ENCODE assay signal across 27 mouse cellular contexts in genomic region chr19:7246021-7246420, GRCm38 (mm10). TPM values are rescaled to one million over a fixed set of nuclear protein-coding genes. Genes with fewer than 3 reads are reported as not detected.
DNase-seq lines count a peak whose midpoint lies in the region; ATAC-seq and TF ChIP-seq lines count a peak whose summit lies in the region.
"Had no signal": no experiment of that assay in that cellular context is flagged by ENCODE, and none has a peak within 500 bp of the region (broad histone marks: within the 10 kb centered on the region; RNA-seq: fewer than 3 reads in every experiment).

No protein-coding gene starts in this region.

- no peak overlapping the region for H3K4me2 ChIP-seq in liver, embryonic 11.5 days
- no peak overlapping the region for H3K4me2 ChIP-seq in stomach, postnatal 0 days (replicated peaks; ENCODE audit: low read depth)
- H3K4me2 ChIP-seq: embryonic facial prominence, embryonic 13.5 days; heart, embryonic 12.5 days; hindbrain, embryonic 12.5 days; limb, embryonic 12.5 days; liver, embryonic 15.5 days; midbrain, embryonic 12.5 days had no signal

- H3K27me3 ChIP-seq in liver, embryonic 11.5 days (replicated peaks; ENCODE audit: control insufficient read depth, insufficient read depth, low read length) = no peaks in the 10 kb centered on the region
- no peaks in the 10 kb centered on the region for H3K27me3 ChIP-seq in stomach, postnatal 0 days (ENCODE audit: control insufficient read depth, insufficient read depth, low read length)
- H3K27me3 ChIP-seq: embryonic facial prominence, embryonic 13.5 days; heart, embryonic 12.5 days; limb, embryonic 12.5 days had no signal

- no peak overlapping the region for H3K4me3 ChIP-seq in ES-E14 (ENCODE audit: insufficient read depth in 1 of 2, low read depth in 1 of 2, low read length in 2 of 2, poor library complexity in 1 of 2, severe bottlenecking in 1 of 2)
- no peak overlapping the region for H3K4me3 ChIP-seq in liver, embryonic 11.5 days (ENCODE audit: low read depth, low read length)
- H3K4me3 ChIP-seq in stomach, postnatal 0 days (ENCODE audit: low read depth, low read length) = no peak overlapping the region
- H3K4me3 ChIP-seq: embryonic facial prominence, embryonic 13.5 days; heart, embryonic 12.5 days; hindbrain, embryonic 12.5 days; limb, embryonic 12.5 days; liver, embryonic 15.5 days; midbrain, embryonic 12.5 days had no signal

- no peak overlapping the region for H3K9ac ChIP-seq in ES-E14 (ENCODE audit: insufficient read depth, low read depth, low read length, poor library complexity, severe bottlenecking)
- H3K9ac ChIP-seq in liver, embryonic 11.5 days (ENCODE audit: low read depth, low read length) = no peak overlapping the region
- no peak overlapping the region for H3K9ac ChIP-seq in stomach, postnatal 0 days (ENCODE audit: low read length)
- H3K9ac ChIP-seq: embryonic facial prominence, embryonic 13.5 days; heart, embryonic 12.5 days; hindbrain, embryonic 12.5 days; limb, embryonic 12.5 days; liver, embryonic 15.5 days; midbrain, embryonic 12.5 days had no signal

- WGBS in liver, embryonic 11.5 days = 60% methylated on average over 3 of the region's 3 CpGs
- 62% methylated on average over 3 of the region's 3 CpGs for WGBS in stomach, postnatal 0 days

- TF ChIP-seq CTCF in stomach, postnatal 0 days (IDR thresholded peaks at IDR 0.05; ENCODE audit: low read depth) = no peak

- peaks cover 0 to 6% of the 10 kb centered on the region in 2 experiments; a peak in 2 of 4 replicates for H3K4me1 ChIP-seq in ES-E14 (ENCODE audit: control insufficient read depth in 2 of 2, insufficient read depth in 2 of 2, low read length in 2 of 2, poor library complexity in 1 of 2)
- peaks cover 3% of the 10 kb centered on the region; the same call in 1 of the 2 replicates for H3K4me1 ChIP-seq in liver, embryonic 11.5 days (replicated peaks; ENCODE audit: control insufficient read depth, insufficient read depth, low read length)
- no peaks in the 10 kb centered on the region for H3K4me1 ChIP-seq in stomach, postnatal 0 days (replicated peaks; ENCODE audit: control insufficient read depth, insufficient read depth)

- in situ Hi-C loops in ES-E14 (cut with MboI; ENCODE audit: low sequenced_read_pairs in 2 of 2, unreplicated experiment in 2 of 2) = no loop called here

- H3K9me3 ChIP-seq in ES-E14 (ENCODE audit: control insufficient read depth, insufficient read depth, low read depth, low read length) = no peaks in the 10 kb centered on the region
- H3K9me3 ChIP-seq in liver, embryonic 11.5 days (ENCODE audit: control insufficient read depth, low read length) = no peaks in the 10 kb centered on the region
- H3K9me3 ChIP-seq in stomach, postnatal 0 days (ENCODE audit: control insufficient read depth, low read length) = no peaks in the 10 kb centered on the region
- H3K9me3 ChIP-seq: embryonic facial prominence, embryonic 13.5 days; heart, embryonic 12.5 days; hindbrain, embryonic 12.5 days; limb, embryonic 12.5 days; liver, embryonic 15.5 days; midbrain, embryonic 12.5 days had no signal

- DNase-seq in ES-E14 (ENCODE audit: low read depth, low spot score) (peak; percentile 67), ZHBTc4 (ENCODE audit: low read depth, low spot score) (peak; percentile 94)
- no peak for DNase-seq in liver, embryonic 11.5 days (ENCODE audit: low spot score)
- DNase-seq in stomach, postnatal 0 days (ENCODE audit: low spot score) = peak; percentile 69
- DNase-seq in right cerebral cortex, adult 18-20 months = no peak
- DNase-seq in left cerebral cortex, adult 9 months (ENCODE audit: low spot score in 2 of 2) = no peak
- no peak for DNase-seq in kidney, postnatal 14 days
- DNase-seq: adrenal gland, postnatal 10 days; cerebellum, adult 18-20 months; cerebellum, postnatal 25 days; embryo, embryonic 11 days; gastrocnemius, postnatal 10 days; heart, postnatal 10 days; kidney, adult 2 months; kidney, postnatal 10 days; lung, postnatal 10 days; right cerebral cortex, postnatal 14 days; thymus, adult 18-20 months; thymus, postnatal 4 days had no signal

- no peak for TF ChIP-seq EP300 in stomach, postnatal 0 days (optimal IDR thresholded peaks at IDR 0.05)

- H3K36me3 ChIP-seq in ES-E14 (ENCODE audit: control insufficient read depth, insufficient read depth, low read length, poor library complexity, severe bottlenecking) = no peaks in the 10 kb centered on the region
- no peaks in the 10 kb centered on the region for H3K36me3 ChIP-seq in liver, embryonic 11.5 days (ENCODE audit: control insufficient read depth, insufficient read depth, low read length)
- H3K36me3 ChIP-seq in stomach, postnatal 0 days (ENCODE audit: control insufficient read depth, insufficient read depth, low read length) = no peaks in the 10 kb centered on the region
- H3K36me3 ChIP-seq: embryonic facial prominence, embryonic 13.5 days; heart, embryonic 12.5 days; hindbrain, embryonic 12.5 days; limb, embryonic 12.5 days; liver, embryonic 15.5 days; midbrain, embryonic 12.5 days had no signal

- no peak overlapping the region for H3K27ac ChIP-seq in ES-E14 (ENCODE audit: insufficient read depth, low read depth, low read length, poor library complexity, severe bottlenecking)
- H3K27ac ChIP-seq in liver, embryonic 11.5 days (ENCODE audit: low read depth, low read length) = no peak overlapping the region
- H3K27ac ChIP-seq in stomach, postnatal 0 days (replicated peaks) = no peak overlapping the region
- H3K27ac ChIP-seq: embryonic facial prominence, embryonic 13.5 days; hindbrain, embryonic 12.5 days; limb, embryonic 12.5 days; liver, embryonic 15.5 days; midbrain, embryonic 12.5 days had no signal

- peak; percentile 46 for ATAC-seq in liver, embryonic 11.5 days (replicated peaks; ENCODE audit: low FRiP score)
- ATAC-seq in stomach, postnatal 0 days (ENCODE audit: low FRiP score, low TSS enrichment) = peak; percentile 87
- ATAC-seq: forebrain, embryonic 14.5 days had no signal

TF ChIP-seq in ES-E14, 5 proteins besides CTCF, POLR2A, EP300 and RAD21:
- TF ChIP-seq CHD2 (IDR thresholded peaks at IDR 0.05; ENCODE audit: low read depth, low read length) = no peak
- TF ChIP-seq ZNF384 (IDR thresholded peaks at IDR 0.05; ENCODE audit: low read depth, low read length) = no peak
- TF ChIP-seq MAFK (IDR thresholded peaks at IDR 0.05; ENCODE audit: insufficient read depth, low read depth, low read length) = no peak
- no peak for TF ChIP-seq HCFC1 (IDR thresholded peaks at IDR 0.05; ENCODE audit: borderline replicate concordance, insufficient read depth, low read length)
- TF ChIP-seq ZC3H11A (IDR thresholded peaks at IDR 0.05; ENCODE audit: borderline replicate concordance, low read depth, low read length) = no peak

RNA-seq across cellular contexts. Expression of gene Naa40, which starts 5.0 kb away (rescaled TPM):
- 50.9 and 56.1 TPM in 2 replicates for total RNA-seq in ES-E14 (2012; rRNA removed)
- 70.7 and 76.0 TPM in 2 replicates for polyA plus RNA-seq in liver, embryonic 11.5 days (2014; fragmentation: Nextera tagmentation; extraction: Ambion mirVana)
- 20.1 and 20.5 TPM in 2 replicates for polyA plus RNA-seq in stomach, postnatal 0 days (2015; fragmentation: Nextera tagmentation; extraction: Ambion mirVana)

RNA-seq across cellular contexts. Expression of gene Rcor2, which starts 21.1 kb away (rescaled TPM):
- total RNA-seq in ES-E14 (2012; rRNA removed) = 161 and 192 TPM in 2 replicates
- 7.5 and 8.7 TPM in 2 replicates for polyA plus RNA-seq in liver, embryonic 11.5 days (2014; fragmentation: Nextera tagmentation; extraction: Ambion mirVana)
- 2.2 and 2.4 TPM in 2 replicates for polyA plus RNA-seq in stomach, postnatal 0 days (2015; fragmentation: Nextera tagmentation; extraction: Ambion mirVana)
- total RNA-seq: monocyte, adult 5-6 weeks had no signal

RNA-seq across cellular contexts. Expression of gene Cox8a, which starts 28.6 kb away (rescaled TPM):
- total RNA-seq in ES-E14 (2012; rRNA removed) = 882 and 1,211 TPM in 2 replicates
- polyA plus RNA-seq in liver, embryonic 11.5 days (2014; fragmentation: Nextera tagmentation; extraction: Ambion mirVana) = 1,017 and 1,108 TPM in 2 replicates
- polyA plus RNA-seq in stomach, postnatal 0 days (2015; fragmentation: Nextera tagmentation; extraction: Ambion mirVana) = 1,651 and 1,766 TPM in 2 replicates

RNA-seq across cellular contexts. Expression of gene Otub1, which starts 39.9 kb away (rescaled TPM):
- 117 and 123 TPM in 2 replicates for total RNA-seq in ES-E14 (2012; rRNA removed)
- 139 and 140 TPM in 2 replicates for polyA plus RNA-seq in liver, embryonic 11.5 days (2014; fragmentation: Nextera tagmentation; extraction: Ambion mirVana)
- 121 and 126 TPM in 2 replicates for polyA plus RNA-seq in stomach, postnatal 0 days (2015; fragmentation: Nextera tagmentation; extraction: Ambion mirVana)

Comparison
In these comparisons a context has a peak if more than half of its experiments do, and no peak if none do; other contexts are left out.
1. DNase-seq: peak in ES-E14 (single experiment), ZHBTc4 (single experiment) and stomach, postnatal 0 days (single experiment); none in liver, embryonic 11.5 days (single experiment), right cerebral cortex, adult 18-20 months (single experiment), left cerebral cortex, adult 9 months (0 of 2) and kidney, postnatal 14 days (single experiment).